Mouse (Mus musculus) E14TG2a.4 (cell line): ENCODE data around the gene Ptprn.
A peak's percentile ranks its signal among the peaks of the same experiment; 100 is the strongest.

Experiments
- H3K27me3 ChIP-seq: 2 replicates; pipeline ENCODE4 v1.6.1; 2014; ENCODE audit warnings: low read length, control low read depth; ENCODE audit not compliant: insufficient read depth
- H3K36me3 ChIP-seq: 2 replicates; pipeline ENCODE4 v1.6.1; 2014; ENCODE audit warnings: low read length, control low read depth; ENCODE audit not compliant: insufficient read depth
- H3K4me1 ChIP-seq: replicated peaks from 2 replicates; pipeline ENCODE4 v1.6.1; 2014; ENCODE audit warnings: low read depth, low read length, control low read depth
- H3K4me3 ChIP-seq: replicated peaks from 2 replicates; pipeline ENCODE4 v1.5.1; 2014; ENCODE audit warnings: mild to moderate bottlenecking, low read length
- H3K9me3 ChIP-seq: 2 replicates; pipeline ENCODE4 v1.6.1; 2014; ENCODE audit warnings: low read length, control low read depth
- CTCF ChIP-seq: conservative IDR thresholded peaks from 2 replicates; pipeline ENCODE4 v1.5.1; 2014; ENCODE audit warnings: low read length
- NANOG ChIP-seq: IDR thresholded peaks from 2 replicates; pipeline ENCODE4 v1.6.1; 2014; ENCODE audit warnings: borderline replicate concordance, low read length, mixed read lengths
- POU5F1 ChIP-seq: IDR thresholded peaks from 2 replicates; pipeline ENCODE4 v1.6.1; 2014; ENCODE audit warnings: low read length, borderline replicate concordance

Ptprn gene

GRCm38 (mm10) chr1:75289888-75290431 lies 25.7 kb upstream of the Ptprn start:
- H3K27me3 ChIP-seq, result peaks cover 6% of the 10 kb centered on the region; the same call in 1 of the 2 replicates
- H3K9me3 ChIP-seq, result no peaks in the 10 kb centered on the region
- H3K4me3 ChIP-seq, result no peak overlapping the region
- no peaks in the 10 kb centered on the region for H3K36me3 ChIP-seq
- TF ChIP-seq POU5F1 (no peak), NANOG (no peak), CTCF (no peak)
- peaks cover 29% of the 10 kb centered on the region for H3K4me1 ChIP-seq

GRCm38 (mm10) chr1:75289376-75289775 lies 25.1 kb upstream of the Ptprn start:
- Histone ChIP-seq H3K9me3 (no peaks in the 10 kb centered on the region), H3K4me1 (peaks cover 29% of the 10 kb centered on the region), H3K4me3 (no peak overlapping the region), H3K36me3 (no peaks in the 10 kb centered on the region), H3K27me3 (peaks cover 10% of the 10 kb centered on the region; the same call in 1 of the 2 replicates)
- TF ChIP-seq NANOG, result no peak
- no peak for TF ChIP-seq POU5F1
- no peak for TF ChIP-seq CTCF

- Histone ChIP-seq H3K9me3 (peaks cover 14% of the 10 kb centered on the region), H3K36me3 (no peaks in the 10 kb centered on the region), H3K27me3 (peaks cover 8% of the 10 kb centered on the region), H3K4me3 (no peak overlapping the region), H3K4me1 (peaks cover 20% of the 10 kb centered on the region)
- TF ChIP-seq POU5F1 (no peak), NANOG (no peak), CTCF (no peak)
These were observed 20.6 kb upstream of the Ptprn start for GRCm38 (mm10) chr1:75284911-75285310.

GRCm38 (mm10) chr1:75283017-75283416 lies 18.7 kb upstream of the Ptprn start:
- Histone ChIP-seq H3K9me3 (peaks cover 14% of the 10 kb centered on the region), H3K4me3 (no peak overlapping the region), H3K4me1 (peaks cover 20% of the 10 kb centered on the region), H3K27me3 (peaks cover 23% of the 10 kb centered on the region), H3K36me3 (no peaks in the 10 kb centered on the region)
- TF ChIP-seq CTCF, result no peak
- no peak for TF ChIP-seq POU5F1

DNA sequence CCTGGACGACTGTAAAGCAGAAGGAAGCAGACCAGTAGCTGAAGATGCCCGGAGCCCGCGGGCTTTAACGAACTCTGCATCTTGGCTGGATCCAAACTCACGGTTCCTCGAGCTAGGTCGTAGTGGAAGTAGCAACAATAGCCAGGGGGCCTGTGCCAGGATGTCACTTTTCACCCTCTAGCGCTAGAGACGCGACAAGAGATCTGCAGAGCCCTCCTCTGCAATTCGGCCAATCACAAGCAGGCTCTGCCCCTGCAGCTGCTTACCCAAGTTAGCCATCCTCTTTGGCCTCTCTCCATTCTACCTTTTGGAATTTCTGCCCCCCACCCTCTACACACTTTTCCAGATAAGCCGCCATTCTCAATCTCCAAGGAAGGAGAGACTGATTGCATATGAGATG lies 13.9 kb upstream of the Ptprn start, which contains the start of gene Resp18:
Resp18 (minus strand) TSS at position 188 of the 400 bp plus-strand sequence.
- H3K4me1 ChIP-seq, result peaks cover 21% of the 10 kb centered on the region
- H3K9me3 ChIP-seq, result peaks cover 14% of the 10 kb centered on the region
- peaks cover 51% of the 10 kb centered on the region for H3K27me3 ChIP-seq
- TF ChIP-seq NANOG, result no peak
- TF ChIP-seq POU5F1, result no peak
- no peaks in the 10 kb centered on the region for H3K36me3 ChIP-seq
- H3K4me3 ChIP-seq, result peak within 1 kb of the TSS; percentile 65

GRCm38 (mm10) chr1:75277195-75278188 lies 13.2 kb upstream of the Ptprn start:
- Histone ChIP-seq H3K36me3 (no peaks in the 10 kb centered on the region), H3K9me3 (peaks cover 14% of the 10 kb centered on the region), H3K27me3 (peaks cover 54% of the 10 kb centered on the region), H3K4me1 (peaks cover 15% of the 10 kb centered on the region), H3K4me3 (peak overlapping the region; percentile 65)
- TF ChIP-seq POU5F1 (no peak), NANOG (no peak), CTCF (no peak)

- H3K36me3 ChIP-seq, result no peaks in the 10 kb centered on the region
- TF ChIP-seq NANOG, result no peak
- peaks cover 33% of the 10 kb centered on the region for H3K27me3 ChIP-seq
These were observed 1.0 kb downstream of the Ptprn start for GRCm38 (mm10) chr1:75262969-75263951.

GRCm38 (mm10) chr1:75261278-75261677 lies 3.0 kb downstream of the Ptprn start:
- Histone ChIP-seq H3K4me3 (no peak overlapping the region), H3K9me3 (no peaks in the 10 kb centered on the region), H3K27me3 (peaks cover 36% of the 10 kb centered on the region), H3K4me1 (peaks cover 19% of the 10 kb centered on the region), H3K36me3 (no peaks in the 10 kb centered on the region)
- TF ChIP-seq NANOG, result no peak
- TF ChIP-seq POU5F1, result no peak
- no peak for TF ChIP-seq CTCF

More at GRCm38 (mm10) chr1:75262969-75263951, 1.0 kb downstream of the Ptprn start:
- H3K4me1 ChIP-seq, result peaks cover 19% of the 10 kb centered on the region
- peak overlapping the region; percentile 80 for H3K4me3 ChIP-seq
- no peaks in the 10 kb centered on the region for H3K9me3 ChIP-seq
